15 mouse cellular contexts compared by ENCODE assay signal in the genomic region with DNA sequence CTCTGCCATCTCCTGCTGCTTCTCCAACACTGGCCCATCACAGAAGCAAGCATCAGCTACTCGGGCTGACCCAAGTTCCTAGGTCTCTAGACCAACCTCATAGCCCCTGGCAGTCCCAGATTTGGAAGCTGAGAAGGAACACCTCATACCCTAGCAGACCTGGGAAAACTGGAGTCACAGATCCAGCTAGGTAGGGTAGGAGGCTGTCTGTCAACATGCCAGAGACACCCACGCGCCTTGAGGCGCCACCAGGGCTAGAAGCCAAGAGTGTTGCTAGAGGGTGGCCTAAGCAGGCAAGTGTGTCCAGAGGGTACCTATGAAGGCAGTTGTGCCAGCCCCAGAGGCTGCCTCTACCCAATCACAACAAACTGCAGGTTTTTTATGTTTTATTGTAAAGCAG. TPM values are rescaled to one million over a fixed set of nuclear protein-coding genes. Genes with fewer than 3 reads are reported as not detected.
DNase-seq lines count a peak whose midpoint lies in the region; ATAC-seq lines count a peak whose summit lies in the region.
"Had no signal": no experiment of that assay in that cellular context is flagged by ENCODE, and none has a peak within 500 bp of the region (broad histone marks: within the 10 kb centered on the region; RNA-seq: fewer than 3 reads in every experiment).

No protein-coding gene starts in this region.

- ATAC-seq in kidney, embryonic 16.5 days (ENCODE audit: low FRiP score, low TSS enrichment) = no peak
- no peak for ATAC-seq in neural tube, embryonic 15.5 days (ENCODE audit: low FRiP score)
- ATAC-seq in erythroblast, adult 5-6 weeks (replicated peaks; ENCODE audit: low FRiP score, poor library complexity, severe bottlenecking) = no peak

- H3K4me3 ChIP-seq in kidney, embryonic 16.5 days (ENCODE audit: low read length) = no peak overlapping the region
- no peak overlapping the region for H3K4me3 ChIP-seq in neural tube, embryonic 15.5 days (replicated peaks)
- H3K4me3 ChIP-seq: heart, embryonic 13.5 days; hindbrain, embryonic 12.5 days; limb, embryonic 10.5 days had no signal

- no peaks in the 10 kb centered on the region for H3K27me3 ChIP-seq in kidney, embryonic 16.5 days (ENCODE audit: insufficient read depth, low read length)
- H3K27me3 ChIP-seq in neural tube, embryonic 15.5 days (replicated peaks) = no peaks in the 10 kb centered on the region
- H3K27me3 ChIP-seq: heart, embryonic 13.5 days; hindbrain, embryonic 12.5 days had no signal

- H3K9ac ChIP-seq in kidney, embryonic 16.5 days (replicated peaks; ENCODE audit: low read length) = no peak overlapping the region
- H3K9ac ChIP-seq in neural tube, embryonic 15.5 days (replicated peaks) = no peak overlapping the region
- H3K9ac ChIP-seq: heart, embryonic 13.5 days; hindbrain, embryonic 12.5 days; liver, embryonic 14.5 days had no signal

- H3K27ac ChIP-seq in kidney, embryonic 16.5 days (ENCODE audit: low read length) = no peak overlapping the region
- no peak overlapping the region for H3K27ac ChIP-seq in neural tube, embryonic 15.5 days (replicated peaks)
- H3K27ac ChIP-seq: heart, embryonic 13.5 days; hindbrain, embryonic 12.5 days; limb, embryonic 10.5 days; liver, embryonic 14.5 days had no signal

- 87% methylated on average over 4 of the region's 4 CpGs for WGBS in kidney, embryonic 16.5 days
- 94% methylated on average over 4 of the region's 4 CpGs for WGBS in neural tube, embryonic 15.5 days

- no peak overlapping the region for H3K4me2 ChIP-seq in kidney, embryonic 16.5 days (replicated peaks; ENCODE audit: low read depth, low read length)
- H3K4me2 ChIP-seq in neural tube, embryonic 15.5 days = no peak overlapping the region
- H3K4me2 ChIP-seq: heart, embryonic 13.5 days; hindbrain, embryonic 12.5 days had no signal

- peak; percentile 34 to 38 for DNase-seq in kidney, adult 8-10 months
- peak; percentile 79 to 80 for DNase-seq in cerebellum, adult 18-20 months
- DNase-seq in cerebellum, adult 9-11 months = peak; percentile 85
- DNase-seq in kidney, postnatal 14 days = peak; percentile 47
- no peak for DNase-seq in adrenal gland, postnatal 25 days
- DNase-seq: adrenal gland, postnatal 10 days; gastrocnemius, postnatal 14 days; lung, postnatal 14 days had no signal

- H3K4me1 ChIP-seq in kidney, embryonic 16.5 days (ENCODE audit: insufficient read depth, low read length) = no peaks in the 10 kb centered on the region
- no peaks in the 10 kb centered on the region for H3K4me1 ChIP-seq in neural tube, embryonic 15.5 days
- H3K4me1 ChIP-seq: heart, embryonic 13.5 days; hindbrain, embryonic 12.5 days; limb, embryonic 10.5 days had no signal

- peaks cover 66% of the 10 kb centered on the region for H3K36me3 ChIP-seq in kidney, embryonic 16.5 days (ENCODE audit: insufficient read depth, low read length)
- H3K36me3 ChIP-seq in neural tube, embryonic 15.5 days = peaks cover 88% of the 10 kb centered on the region

- H3K9me3 ChIP-seq in kidney, embryonic 16.5 days (ENCODE audit: low read length) = no peaks in the 10 kb centered on the region
- no peaks in the 10 kb centered on the region for H3K9me3 ChIP-seq in neural tube, embryonic 15.5 days (replicated peaks)
- H3K9me3 ChIP-seq: heart, embryonic 13.5 days; hindbrain, embryonic 12.5 days; limb, embryonic 10.5 days had no signal

RNA-seq across cellular contexts. Expression of gene Dnase1l2, which starts 0.5 kb away (rescaled TPM):
- polyA plus RNA-seq in kidney, embryonic 16.5 days (2015; fragmentation: Nextera tagmentation; extraction: Ambion mirVana) = 3.2 and 5.5 TPM in 2 replicates
- 5.4 and 8.7 TPM in 2 replicates for polyA plus RNA-seq in neural tube, embryonic 15.5 days (2015; fragmentation: Nextera tagmentation; extraction: Ambion mirVana)
- total RNA-seq in adrenal gland, postnatal 25 days (2021) = 2.7 and 3.5 TPM in 2 replicates
- total RNA-seq in erythroblast, adult 5-6 weeks (2015; ENCODE audit: low replicate concordance) = 2.1 TPM in 1 of 2 replicates, not detected in the other
- total RNA-seq in erythroblast, adult 5-6 weeks (2017; ENCODE audit: low replicate concordance) = 0.85 and 5.6 TPM in 2 replicates

RNA-seq across cellular contexts. Expression of gene Eci1, which starts 17.0 kb away (rescaled TPM):
- 141 and 143 TPM in 2 replicates for polyA plus RNA-seq in kidney, embryonic 16.5 days (2015; fragmentation: Nextera tagmentation; extraction: Ambion mirVana)
- polyA plus RNA-seq in neural tube, embryonic 15.5 days (2015; fragmentation: Nextera tagmentation; extraction: Ambion mirVana) = 51.5 and 58.8 TPM in 2 replicates
- total RNA-seq in adrenal gland, postnatal 25 days (2021) = 228 and 261 TPM in 2 replicates
- total RNA-seq in erythroblast, adult 5-6 weeks (2015; ENCODE audit: low replicate concordance) = 2.7 and 5.4 TPM in 2 replicates
- 4.3 and 15.3 TPM in 2 replicates for total RNA-seq in erythroblast, adult 5-6 weeks (2017; ENCODE audit: low replicate concordance)

RNA-seq across cellular contexts. Expression of gene E4f1, which starts 26.7 kb away (rescaled TPM):
- polyA plus RNA-seq in kidney, embryonic 16.5 days (2015; fragmentation: Nextera tagmentation; extraction: Ambion mirVana) = 38.1 TPM in 2 replicates
- 46.3 and 49.5 TPM in 2 replicates for polyA plus RNA-seq in neural tube, embryonic 15.5 days (2015; fragmentation: Nextera tagmentation; extraction: Ambion mirVana)
- 21.7 and 33.7 TPM in 2 replicates for total RNA-seq in adrenal gland, postnatal 25 days (2021)
- total RNA-seq in erythroblast, adult 5-6 weeks (2015; ENCODE audit: low replicate concordance) = 15.0 and 20.9 TPM in 2 replicates
- total RNA-seq in erythroblast, adult 5-6 weeks (2017; ENCODE audit: low replicate concordance) = 13.4 and 14.1 TPM in 2 replicates

RNA-seq across cellular contexts. Expression of gene Pgp, which starts 26.8 kb away (rescaled TPM):
- polyA plus RNA-seq in kidney, embryonic 16.5 days (2015; fragmentation: Nextera tagmentation; extraction: Ambion mirVana) = 55.5 and 55.6 TPM in 2 replicates
- 76.1 and 79.7 TPM in 2 replicates for polyA plus RNA-seq in neural tube, embryonic 15.5 days (2015; fragmentation: Nextera tagmentation; extraction: Ambion mirVana)
- total RNA-seq in adrenal gland, postnatal 25 days (2021) = 71.8 and 83.4 TPM in 2 replicates
- 14.2 and 20.2 TPM in 2 replicates for total RNA-seq in erythroblast, adult 5-6 weeks (2015; ENCODE audit: low replicate concordance)
- 6.1 and 8.1 TPM in 2 replicates for total RNA-seq in erythroblast, adult 5-6 weeks (2017; ENCODE audit: low replicate concordance)

RNA-seq across cellular contexts. Expression of gene Rnps1, which starts 29.0 kb away (rescaled TPM):
- polyA plus RNA-seq in kidney, embryonic 16.5 days (2015; fragmentation: Nextera tagmentation; extraction: Ambion mirVana) = 300 and 327 TPM in 2 replicates
- 289 and 293 TPM in 2 replicates for polyA plus RNA-seq in neural tube, embryonic 15.5 days (2015; fragmentation: Nextera tagmentation; extraction: Ambion mirVana)
- total RNA-seq in adrenal gland, postnatal 25 days (2021) = 72.0 and 76.1 TPM in 2 replicates
- 38.7 and 42.8 TPM in 2 replicates for total RNA-seq in erythroblast, adult 5-6 weeks (2015; ENCODE audit: low replicate concordance)
- total RNA-seq in erythroblast, adult 5-6 weeks (2017; ENCODE audit: low replicate concordance) = 43.6 and 43.7 TPM in 2 replicates

Comparison
In these comparisons a context has a peak if more than half of its experiments do, and no peak if none do; other contexts are left out.
1. RNA of gene Eci1, which starts 17.0 kb away (total RNA-seq): 228 to 261 TPM in adrenal gland, postnatal 25 days; 2.7 to 15.3 TPM in erythroblast, adult 5-6 weeks; every median in the first group is over 10 times any median in the second.